Comparison of ENCODE assay signal across 8 mouse cellular contexts in genomic region chr19:44725951-44726791, GRCm38 (mm10). TPM values are rescaled to one million over a fixed set of nuclear protein-coding genes. Genes with fewer than 3 reads are reported as not detected.
DNase-seq lines count a peak whose midpoint lies in the region; ATAC-seq lines count a peak whose summit lies in the region.

No protein-coding gene starts in this region.

- H3K4me3 ChIP-seq in embryonic facial prominence, embryonic 14.5 days (ENCODE audit: low read depth, low read length): peak overlapping the region; percentile 59
- H3K4me3 ChIP-seq in hindbrain, embryonic 14.5 days (replicated peaks; ENCODE audit: low read length): peak overlapping the region; percentile 46
- peak overlapping the region; percentile 52 for H3K4me3 ChIP-seq in liver, embryonic 12.5 days
- peak overlapping the region; percentile 49 for H3K4me3 ChIP-seq in stomach, embryonic 15.5 days (replicated peaks)

- under 1% methylated on average over 41 of the region's 55 CpGs for WGBS in embryonic facial prominence, embryonic 14.5 days
- WGBS in hindbrain, embryonic 14.5 days: 1% methylated on average over 48 of the region's 55 CpGs
- 2% methylated on average over 50 of the region's 55 CpGs for WGBS in liver, embryonic 12.5 days (ENCODE audit: insufficient replicate concordance)
- WGBS in stomach, embryonic 15.5 days: under 1% methylated on average over 55 of the region's 55 CpGs

- peak overlapping the region; percentile 73 for H3K4me2 ChIP-seq in embryonic facial prominence, embryonic 14.5 days (ENCODE audit: low read depth, low read length)
- H3K4me2 ChIP-seq in hindbrain, embryonic 14.5 days (replicated peaks): peak overlapping the region; percentile 68
- peak overlapping the region; percentile 66 for H3K4me2 ChIP-seq in liver, embryonic 12.5 days
- H3K4me2 ChIP-seq in stomach, embryonic 15.5 days: peak overlapping the region; percentile 81

- H3K9me3 ChIP-seq in embryonic facial prominence, embryonic 14.5 days (ENCODE audit: control insufficient read depth, low read length): no peaks in the 10 kb centered on the region
- H3K9me3 ChIP-seq in hindbrain, embryonic 14.5 days (ENCODE audit: control insufficient read depth, low read length): no peaks in the 10 kb centered on the region
- no peaks in the 10 kb centered on the region for H3K9me3 ChIP-seq in liver, embryonic 12.5 days (replicated peaks)
- no peaks in the 10 kb centered on the region for H3K9me3 ChIP-seq in stomach, embryonic 15.5 days

- H3K36me3 ChIP-seq in embryonic facial prominence, embryonic 14.5 days (ENCODE audit: control insufficient read depth, insufficient read depth, low read length): no peaks in the 10 kb centered on the region
- H3K36me3 ChIP-seq in hindbrain, embryonic 14.5 days (replicated peaks; ENCODE audit: control insufficient read depth, insufficient read depth): no peaks in the 10 kb centered on the region
- no peaks in the 10 kb centered on the region for H3K36me3 ChIP-seq in liver, embryonic 12.5 days
- H3K36me3 ChIP-seq in stomach, embryonic 15.5 days: no peaks in the 10 kb centered on the region

- H3K27me3 ChIP-seq in embryonic facial prominence, embryonic 14.5 days (replicated peaks; ENCODE audit: control insufficient read depth, insufficient read depth, low read length): peaks cover 82% of the 10 kb centered on the region
- H3K27me3 ChIP-seq in hindbrain, embryonic 14.5 days (ENCODE audit: control insufficient read depth, insufficient read depth, low read length): peaks cover 80% of the 10 kb centered on the region
- peaks cover 93% of the 10 kb centered on the region for H3K27me3 ChIP-seq in liver, embryonic 12.5 days (replicated peaks)
- peaks cover 76% of the 10 kb centered on the region for H3K27me3 ChIP-seq in stomach, embryonic 15.5 days (replicated peaks)

- peak overlapping the region; percentile 13 for H3K27ac ChIP-seq in embryonic facial prominence, embryonic 14.5 days (replicated peaks; ENCODE audit: low read depth, low read length)
- H3K27ac ChIP-seq in hindbrain, embryonic 14.5 days: peak overlapping the region; percentile 67
- H3K27ac ChIP-seq in liver, embryonic 12.5 days: no peak overlapping the region
- no peak overlapping the region for H3K27ac ChIP-seq in stomach, embryonic 15.5 days

- DNase-seq in heart, adult 18-20 months: peak; percentile 18 to 55
- no peak for DNase-seq in heart, adult 11 months
- peak; percentile 54 for DNase-seq in MEL-GATA-1-ER (ENCODE audit: extremely low read depth, low read depth)
- peak; percentile 58 for DNase-seq in embryonic facial prominence, embryonic 14.5 days (ENCODE audit: low spot score)
- DNase-seq in hindbrain, embryonic 14.5 days (ENCODE audit: low spot score): peak; percentile 67
- DNase-seq in frontal cortex, adult 2 months (ENCODE audit: extremely low spot score in 1 of 2, low spot score in 1 of 2): no peak

- no peaks in the 10 kb centered on the region; the same call in 1 of the 2 replicates for H3K4me1 ChIP-seq in embryonic facial prominence, embryonic 14.5 days (ENCODE audit: control insufficient read depth, insufficient read depth, low read length)
- H3K4me1 ChIP-seq in hindbrain, embryonic 14.5 days (replicated peaks; ENCODE audit: control insufficient read depth, insufficient read depth, low read length): peaks cover 14% of the 10 kb centered on the region; the same call in 1 of the 2 replicates
- H3K4me1 ChIP-seq in liver, embryonic 12.5 days: no peaks in the 10 kb centered on the region
- H3K4me1 ChIP-seq in stomach, embryonic 15.5 days: peaks cover 6% of the 10 kb centered on the region; the same call in 1 of the 2 replicates

- H3K9ac ChIP-seq in embryonic facial prominence, embryonic 14.5 days (ENCODE audit: low read depth, low read length): peak overlapping the region; percentile 86
- peak overlapping the region; percentile 73 for H3K9ac ChIP-seq in hindbrain, embryonic 14.5 days
- peak overlapping the region; percentile 52 for H3K9ac ChIP-seq in liver, embryonic 12.5 days
- peak overlapping the region; percentile 21; the same call in 1 of the 2 replicates for H3K9ac ChIP-seq in stomach, embryonic 15.5 days

- ATAC-seq in embryonic facial prominence, embryonic 14.5 days (ENCODE audit: low read depth): peak; percentile 76; the same call in 1 of the 2 replicates
- peak; percentile 68; the same call in 1 of the 2 replicates for ATAC-seq in hindbrain, embryonic 14.5 days (ENCODE audit: low FRiP score)
- no peak for ATAC-seq in liver, embryonic 12.5 days
- ATAC-seq in stomach, embryonic 15.5 days (ENCODE audit: insufficient read depth, low FRiP score, low read depth): 0 out of 2 replicates have a peak, but pooled peaks have one; percentile 31

RNA-seq across cellular contexts. Expression of gene Pax2, which starts 29.7 kb away (rescaled TPM):
- total RNA-seq in heart, adult 18-20 months (2021): not detected
- 0.14 and 0.22 TPM in 2 replicates for polyA plus RNA-seq in embryonic facial prominence, embryonic 14.5 days (2014; fragmentation: Nextera tagmentation; extraction: Ambion mirVana)
- polyA plus RNA-seq in hindbrain, embryonic 14.5 days (2014; fragmentation: Nextera tagmentation; extraction: Ambion mirVana): 18.7 and 22.1 TPM in 2 replicates
- not detected in 2 replicates for polyA plus RNA-seq in liver, embryonic 12.5 days (2016; fragmentation: Nextera tagmentation; extraction: Ambion mirVana)
- 0.08 TPM in 1 of 2 replicates, not detected in the other for polyA plus RNA-seq in stomach, embryonic 15.5 days (2015; fragmentation: Nextera tagmentation; extraction: Ambion mirVana)
- 0.06 and 0.11 TPM in 2 replicates for polyA plus RNA-seq in frontal cortex, adult 2 months (2012; rRNA removed)

Comparison
In these comparisons a context has a peak if more than half of its experiments do, and no peak if none do; other contexts are left out.
1. DNase-seq: peak in heart, adult 18-20 months (2 of 2), MEL-GATA-1-ER (single experiment), embryonic facial prominence, embryonic 14.5 days (single experiment) and hindbrain, embryonic 14.5 days (single experiment); none in heart, adult 11 months (single experiment) and frontal cortex, adult 2 months (0 of 2).
2. H3K27ac ChIP-seq: peak in embryonic facial prominence, embryonic 14.5 days (single experiment) and hindbrain, embryonic 14.5 days (single experiment); none in liver, embryonic 12.5 days (single experiment) and stomach, embryonic 15.5 days (single experiment).
3. H3K9ac ChIP-seq: peak in every context shown above with its lines; median percentile 86 in embryonic facial prominence, embryonic 14.5 days; 73 in hindbrain, embryonic 14.5 days; 52 in liver, embryonic 12.5 days; 21 in stomach, embryonic 15.5 days.
4. RNA of gene Pax2, which starts 29.7 kb away (polyA plus RNA-seq): 18.7 to 22.1 TPM in hindbrain, embryonic 14.5 days; 0.14 to 0.22 TPM in embryonic facial prominence, embryonic 14.5 days, 0.06 to 0.11 TPM in frontal cortex, adult 2 months, 0.08 TPM in stomach, embryonic 15.5 days and not detected in liver, embryonic 12.5 days; every median in the first group is over 10 times any median in the second.
5. Peak in every context shown above with its lines, with median percentiles within 50 percentile points of each other: H3K4me2 ChIP-seq and H3K4me3 ChIP-seq.